Mouse (Mus musculus) liver, adult 2 months (tissue): ENCODE measurements around the gene Sept12. TPM values are rescaled to one million over a fixed set of nuclear protein-coding genes. Genes with fewer than 3 reads are reported as not detected.

Experiments
- DNase-seq: peaks from one replicate; pipeline ENCODE4 v3.0.0-alpha.2; 2011; ENCODE audit warnings: low read depth, low spot score; ENCODE audit errors: extremely low read depth
- H3K27ac ChIP-seq: fragments of 200-500 bp; replicated peaks from 2 replicates; pipeline ENCODE4 v1.5.1; 2012; ENCODE audit warnings: low read depth, mild to moderate bottlenecking, control low read depth, inconsistent platforms, low read length; ENCODE audit not compliant: insufficient read depth
- H3K27me3 ChIP-seq: fragments of 200-500 bp; 2 replicates; pipeline ENCODE4 v1.6.1; 2012; ENCODE audit warnings: mild to moderate bottlenecking, moderate library complexity, low read length, inconsistent platforms; ENCODE audit not compliant: control insufficient read depth, insufficient read depth
- H3K36me3 ChIP-seq: fragments of 200-500 bp; 2 replicates; pipeline ENCODE4 v1.6.1; 2012; ENCODE audit warnings: low read length, inconsistent platforms; ENCODE audit not compliant: control insufficient read depth, insufficient read depth
- H3K4me1 ChIP-seq: fragments of 200-500 bp; 2 replicates; pipeline ENCODE4 v1.6.1; 2011; ENCODE audit warnings: low read length; ENCODE audit not compliant: control insufficient read depth, insufficient read depth
- H3K4me3 ChIP-seq: fragments of 200-500 bp; 2 replicates; pipeline ENCODE4 v1.5.1; 2011; ENCODE audit warnings: low read depth, mild to moderate bottlenecking, control low read depth, low read length, moderate library complexity; ENCODE audit not compliant: insufficient read depth
- H3K79me2 ChIP-seq: fragments of 200-500 bp; 2 replicates; pipeline ENCODE4 v1.6.1; 2012; ENCODE audit warnings: inconsistent platforms, mild to moderate bottlenecking, low read length, moderate library complexity; ENCODE audit not compliant: control insufficient read depth, insufficient read depth
- H3K9ac ChIP-seq: fragments of 200-500 bp; 2 replicates; pipeline ENCODE4 v1.6.1; 2012; ENCODE audit warnings: low read depth, mild to moderate bottlenecking, control low read depth, inconsistent platforms, low read length
- CTCF ChIP-seq: fragments of 200-500 bp; IDR thresholded peaks from 2 replicates; pipeline ENCODE4 v1.5.1; 2011; ENCODE audit warnings: low read depth, low read length, control low read depth
- POLR2A ChIP-seq: fragments of 200-500 bp; IDR thresholded peaks from 2 replicates; pipeline ENCODE4 v1.6.1; 2011; ENCODE audit warnings: low read length, control low read depth; ENCODE audit not compliant: insufficient read depth; ENCODE audit errors: extremely low read depth
- WGBS: fragments of 180-500 bp; shearing (Covaris S2); methylation state at CpG from one replicate; pipeline ENCODE4 v1.1.7; 2018; 5-methylcytosine and 5-hydroxymethylcytosine counted together
- polyA plus RNA-seq: library from polyadenylated mRNA; depleted of rRNA; stranded (reverse); fragments of >200 nt; gene quantifications from 2 replicates; pipeline ENCODE4 v1.2.3, GENCODE M21; 2012; rRNA removed
- total RNA-seq: library from RNA; depleted of rRNA; stranded (reverse); fragments of >200 nt; gene quantifications from 2 replicates; pipeline ENCODE4 v1.2.3, GENCODE M21; 2014; rRNA removed

Gene Sept12
- total and polyA plus RNA-seq, 2 experiments: not detected

DNA sequence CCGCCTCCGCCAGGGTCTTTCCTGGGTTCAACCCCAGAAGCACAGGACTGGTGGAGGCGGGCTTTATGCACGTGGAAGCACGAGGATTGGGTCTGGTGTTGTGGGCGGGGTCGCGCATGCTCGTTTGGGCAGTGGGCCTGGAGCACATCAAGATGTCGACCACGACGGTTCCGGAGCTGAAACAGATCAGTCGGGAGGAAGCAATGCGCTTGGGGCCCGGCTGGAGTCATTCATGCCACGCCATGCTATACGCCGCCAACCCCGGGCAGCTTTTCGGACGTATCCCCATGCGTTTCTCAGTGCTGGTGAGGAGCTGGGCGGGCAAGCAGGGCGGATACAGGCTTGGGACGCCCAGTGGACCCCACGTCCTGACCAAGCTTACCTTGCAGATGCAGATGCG, 58.7 kb downstream of the Sept12 start:
- under 1% methylated on average over 28 of the region's 28 CpGs for WGBS
- no peaks in the 10 kb centered on the region for H3K27me3 ChIP-seq
- H3K4me1 ChIP-seq: peaks cover 4% of the 10 kb centered on the region; the same call in 1 of the 2 replicates
- DNase-seq: peak; percentile 77
- H3K79me2 ChIP-seq: no peaks in the 10 kb centered on the region
- H3K4me3 ChIP-seq: peak overlapping the region; percentile 79
- peak overlapping the region; percentile 81 for H3K9ac ChIP-seq
- H3K27ac ChIP-seq: peak overlapping the region; percentile 49
- peaks cover 11% of the 10 kb centered on the region; the same call in 1 of the 2 replicates for H3K36me3 ChIP-seq
- TF ChIP-seq CTCF: no peak
- TF ChIP-seq POLR2A: peak; percentile 84

DNA sequence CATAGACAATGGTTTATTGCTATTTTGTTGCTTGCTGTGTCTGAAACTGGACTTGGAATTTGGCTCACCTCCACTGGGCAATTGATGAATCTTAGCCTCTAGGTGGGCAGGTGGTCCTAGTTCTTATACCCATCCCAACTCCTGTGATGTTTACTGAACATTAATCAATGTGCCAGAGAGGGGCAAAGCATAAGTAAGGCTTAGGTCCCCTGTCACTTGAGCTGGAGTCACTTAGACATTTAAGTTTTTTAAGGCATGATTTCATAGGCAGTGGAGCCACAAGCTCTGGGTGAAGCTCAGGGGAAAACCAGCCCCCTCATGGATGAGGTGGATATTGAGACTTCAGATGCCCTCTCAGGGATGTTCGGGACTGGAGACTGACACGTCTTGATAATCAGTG, 59.2 kb downstream of the Sept12 start, which contains the start of gene Nudt16l1:
Gene Nudt16l1 (plus strand): TSS at position 301 of the 400 bp plus-strand sequence.
- DNase-seq: no peak
- WGBS: 4% methylated on average over 2 of the region's 2 CpGs
- Histone ChIP-seq H3K4me1 (peaks cover 5% of the 10 kb centered on the region), H3K36me3 (peaks cover 11% of the 10 kb centered on the region; the same call in 1 of the 2 replicates), H3K4me3 (peak within 1 kb of the TSS; percentile 79), H3K27me3 (no peaks in the 10 kb centered on the region), H3K9ac (peak within 1 kb of the TSS; percentile 81), H3K79me2 (no peaks in the 10 kb centered on the region), H3K27ac (peak within 1 kb of the TSS; percentile 49)
- TF ChIP-seq POLR2A: no peak
- no peak for TF ChIP-seq CTCF

DNA sequence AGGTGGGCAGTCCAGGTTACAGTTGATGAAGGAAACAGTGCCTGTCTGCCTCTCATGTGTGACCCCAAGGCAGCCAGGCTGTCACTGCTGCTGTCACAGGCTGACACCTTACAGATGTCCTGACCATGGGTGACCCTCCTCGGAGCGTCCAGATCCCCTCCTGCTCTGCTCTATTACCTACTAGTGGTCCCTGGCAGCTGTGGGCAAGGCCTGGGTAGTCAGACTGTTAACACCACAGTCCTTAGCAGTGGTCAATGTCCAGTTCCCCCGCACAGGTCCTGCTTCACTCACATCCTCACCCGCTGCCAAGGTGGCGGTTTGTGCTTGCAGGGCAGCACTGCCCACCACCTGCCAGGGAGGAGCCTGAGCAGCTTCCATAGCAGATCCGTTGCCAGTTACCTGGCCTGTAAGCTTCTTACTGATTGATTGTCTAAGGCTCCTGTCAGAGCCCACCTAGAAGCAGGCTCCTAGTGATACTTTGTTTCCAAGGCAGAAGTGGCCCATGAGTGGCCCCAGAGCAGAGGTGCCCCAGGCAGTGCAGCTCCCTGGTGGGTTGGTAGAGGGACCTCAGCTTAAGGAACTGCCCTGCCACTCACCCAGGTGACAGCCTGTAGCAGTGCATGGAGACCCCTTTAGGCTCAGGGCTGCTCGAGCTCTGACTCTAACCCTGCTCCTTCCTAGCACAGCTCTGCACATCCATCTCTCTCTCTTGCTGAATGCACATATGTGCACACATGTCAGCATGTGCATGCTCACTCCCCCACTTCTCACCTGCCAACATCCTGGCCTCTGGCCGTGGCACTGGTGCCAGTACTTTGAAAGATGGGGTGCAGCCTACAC, 60.1 kb downstream of the Sept12 start:
- no peak for TF ChIP-seq POLR2A
- peaks cover 11% of the 10 kb centered on the region; the same call in 1 of the 2 replicates for H3K36me3 ChIP-seq
- peaks cover 14% of the 10 kb centered on the region for H3K4me1 ChIP-seq
- H3K4me3 ChIP-seq: no peak overlapping the region
- no peaks in the 10 kb centered on the region for H3K79me2 ChIP-seq
- H3K27me3 ChIP-seq: no peaks in the 10 kb centered on the region
- DNase-seq: no peak
- 86% methylated on average over 8 of the region's 8 CpGs for WGBS
- no peak overlapping the region for H3K9ac ChIP-seq
- no peak overlapping the region for H3K27ac ChIP-seq

Other genes starting within 250 kb of the Sept12 start
- 46.2 and 47.4 TPM in 2 replicates for gene Cdip1, start 207.6 kb downstream of the Sept12 start, total RNA-seq
- 101 and 116 TPM in 2 replicates for gene Cdip1, start 207.6 kb downstream of the Sept12 start, polyA plus RNA-seq
- not detected in 2 replicates for gene 4930562C15Rik, start 162.4 kb downstream of the Sept12 start, total RNA-seq
- gene 4930562C15Rik, start 162.4 kb downstream of the Sept12 start, polyA plus RNA-seq: not detected in 2 replicates
- 4.0 and 7.1 TPM in 2 replicates for gene Ubald1, start 117.5 kb downstream of the Sept12 start, total RNA-seq
- 13.6 and 15.5 TPM in 2 replicates for gene Ubald1, start 117.5 kb downstream of the Sept12 start, polyA plus RNA-seq
- 28.2 and 42.8 TPM in 2 replicates for gene Mgrn1, start 111.6 kb downstream of the Sept12 start, total RNA-seq
- 59.0 and 71.0 TPM in 2 replicates for gene Mgrn1, start 111.6 kb downstream of the Sept12 start, polyA plus RNA-seq
- gene Nudt16l1, start 59.1 kb downstream of the Sept12 start, total RNA-seq: 12.2 and 16.2 TPM in 2 replicates
- gene Nudt16l1, start 59.1 kb downstream of the Sept12 start, polyA plus RNA-seq: 53.5 and 57.0 TPM in 2 replicates
- 11.3 and 14.2 TPM in 2 replicates for gene Anks3, start 33.6 kb downstream of the Sept12 start, total RNA-seq
- gene Anks3, start 33.6 kb downstream of the Sept12 start, polyA plus RNA-seq: 16.8 and 22.3 TPM in 2 replicates
- gene Smim22, start 9.4 kb upstream of the Sept12 start, total RNA-seq: 3.6 and 14.6 TPM in 2 replicates
- gene Smim22, start 9.4 kb upstream of the Sept12 start, polyA plus RNA-seq: 13.9 and 35.5 TPM in 2 replicates
- gene Rogdi, start 15.7 kb upstream of the Sept12 start, total RNA-seq: 5.2 and 7.5 TPM in 2 replicates
- 29.9 and 53.7 TPM in 2 replicates for gene Rogdi, start 15.7 kb upstream of the Sept12 start, polyA plus RNA-seq
- 48.5 and 50.3 TPM in 2 replicates for gene Glyr1, start 52.0 kb upstream of the Sept12 start, total RNA-seq
- gene Glyr1, start 52.0 kb upstream of the Sept12 start, polyA plus RNA-seq: 42.8 and 48.6 TPM in 2 replicates
- 11.5 and 15.6 TPM in 2 replicates for gene Ubn1, start 52.2 kb upstream of the Sept12 start, total RNA-seq
- 12.1 and 15.6 TPM in 2 replicates for gene Ubn1, start 52.2 kb upstream of the Sept12 start, polyA plus RNA-seq
- gene Ppl, start 134.6 kb upstream of the Sept12 start, total RNA-seq: 9.4 and 10.2 TPM in 2 replicates
- 3.3 and 3.6 TPM in 2 replicates for gene Ppl, start 134.6 kb upstream of the Sept12 start, polyA plus RNA-seq
- 0.09 and 0.13 TPM in 2 replicates for gene Sec14l5, start 149.3 kb upstream of the Sept12 start, total RNA-seq
- gene Sec14l5, start 149.3 kb upstream of the Sept12 start, polyA plus RNA-seq: 0.01 and 0.02 TPM in 2 replicates
- 10.0 and 13.4 TPM in 2 replicates for gene Nagpa, start 206.2 kb upstream of the Sept12 start, total RNA-seq
- 22.1 and 24.0 TPM in 2 replicates for gene Nagpa, start 206.2 kb upstream of the Sept12 start, polyA plus RNA-seq
- 1.7 and 2.7 TPM in 2 replicates for gene AU021092, start 224.4 kb upstream of the Sept12 start, total RNA-seq
- gene AU021092, start 224.4 kb upstream of the Sept12 start, polyA plus RNA-seq: 2.4 and 2.7 TPM in 2 replicates
- gene Alg1, start 235.8 kb upstream of the Sept12 start, total RNA-seq: 24.7 and 30.3 TPM in 2 replicates
- gene Alg1, start 235.8 kb upstream of the Sept12 start, polyA plus RNA-seq: 43.6 and 46.1 TPM in 2 replicates